Mouse (Mus musculus) liver, embryonic 12.5 days (tissue): ENCODE measurements around the gene Nlrp6. TPM values are rescaled to one million over a fixed set of nuclear protein-coding genes. Genes with fewer than 3 reads are reported as not detected.

Experiments
- ATAC-seq: fragments of 200-750 bp; cut with Nextera tagmentation; 2 replicates; pipeline ENCODE4 v1.8.0; 2017; ENCODE audit warnings: moderate number of reproducible peaks, mild to moderate bottlenecking, moderate library complexity
- H3K27ac ChIP-seq: fragments of 300-500 bp; sonication (generic); 2 replicates; pipeline ENCODE4 v1.5.1; 2016; ENCODE audit warnings: mild to moderate bottlenecking
- H3K27me3 ChIP-seq: fragments of 300-500 bp; sonication (generic); replicated peaks from 2 replicates; pipeline ENCODE4 v1.6.1; 2016; ENCODE audit warnings: mild to moderate bottlenecking, moderate library complexity
- H3K36me3 ChIP-seq: fragments of 300-500 bp; sonication (generic); 2 replicates; pipeline ENCODE4 v1.6.1; 2016; ENCODE audit warnings: mild to moderate bottlenecking, moderate library complexity
- H3K4me1 ChIP-seq: fragments of 300-500 bp; sonication (generic); 2 replicates; pipeline ENCODE4 v1.6.1; 2016
- H3K4me2 ChIP-seq: fragments of 300-500 bp; sonication (generic); 2 replicates; pipeline ENCODE4 v1.6.1; 2016; ENCODE audit warnings: mild to moderate bottlenecking, moderate library complexity
- H3K4me3 ChIP-seq: fragments of 300-500 bp; sonication (generic); 2 replicates; pipeline ENCODE4 v1.5.1; 2016; ENCODE audit warnings: mild to moderate bottlenecking, moderate library complexity
- H3K9ac ChIP-seq: fragments of 300-500 bp; sonication (generic); 2 replicates; pipeline ENCODE4 v1.6.1; 2016; ENCODE audit warnings: mild to moderate bottlenecking, moderate library complexity
- H3K9me3 ChIP-seq: fragments of 300-500 bp; sonication (generic); replicated peaks from 2 replicates; pipeline ENCODE4 v1.6.1; 2016; ENCODE audit warnings: mild to moderate bottlenecking, moderate library complexity
- WGBS: fragments of 180-500 bp; shearing (Covaris S2); methylation state at CpG from one replicate; pipeline ENCODE4 v1.1.7; 2016; ENCODE audit not compliant: insufficient replicate concordance; 5-methylcytosine and 5-hydroxymethylcytosine counted together
- polyA plus RNA-seq: library from polyadenylated mRNA; unstranded; fragments of >200 nt; fragmentation: Nextera tagmentation; extraction: Ambion mirVana; gene quantifications from 2 replicates; pipeline ENCODE4 v1.2.1, GENCODE M21; 2016

The Nlrp6 gene
- polyA plus RNA-seq, 1 experiment from 2014 or later, result 1.4 TPM

GRCm38 (mm10) chr7:140914031-140914690, 6.5 kb upstream of the Nlrp6 start:
- Histone ChIP-seq H3K36me3 (no peaks in the 10 kb centered on the region), H3K4me1 (peaks cover 13% of the 10 kb centered on the region), H3K4me2 (no peak overlapping the region), H3K9me3 (no peaks in the 10 kb centered on the region), H3K4me3 (no peak overlapping the region), H3K27me3 (peaks cover 11% of the 10 kb centered on the region; the same call in 1 of the 2 replicates), H3K27ac (no peak overlapping the region), H3K9ac (no peak overlapping the region)
- WGBS, result 72% methylated on average over 8 of the region's 8 CpGs
- ATAC-seq, result no peak

GRCm38 (mm10) chr7:140919911-140920310, 791 bp upstream of the Nlrp6 start:
- H3K4me1 ChIP-seq, result peaks cover 40% of the 10 kb centered on the region
- no peak for ATAC-seq
- no peak overlapping the region for H3K4me3 ChIP-seq
- peaks cover 65% of the 10 kb centered on the region for H3K27me3 ChIP-seq
- 20% methylated on average over 4 of the region's 4 CpGs for WGBS
- H3K27ac ChIP-seq, result no peak overlapping the region
- no peaks in the 10 kb centered on the region for H3K9me3 ChIP-seq
- no peak overlapping the region for H3K9ac ChIP-seq
- no peak overlapping the region for H3K4me2 ChIP-seq
- no peaks in the 10 kb centered on the region for H3K36me3 ChIP-seq

GRCm38 (mm10) chr7:140921225-140921975, 698 bp downstream of the Nlrp6 start:
- H3K36me3 ChIP-seq, result no peaks in the 10 kb centered on the region
- peak overlapping the region; percentile 63; the same call in 1 of the 2 replicates for H3K4me2 ChIP-seq
- no peaks in the 10 kb centered on the region for H3K9me3 ChIP-seq
- no peak for ATAC-seq
- no peak overlapping the region for H3K4me3 ChIP-seq
- WGBS, result 24% methylated on average over 22 of the region's 22 CpGs
- H3K4me1 ChIP-seq, result peaks cover 40% of the 10 kb centered on the region
- H3K9ac ChIP-seq, result no peak overlapping the region
- H3K27ac ChIP-seq, result no peak overlapping the region
- peaks cover 79% of the 10 kb centered on the region for H3K27me3 ChIP-seq

- H3K27me3 ChIP-seq, result peaks cover 82% of the 10 kb centered on the region
Observed at GRCm38 (mm10) chr7:140922398-140923069, 1.8 kb downstream of the Nlrp6 start.

GRCm38 (mm10) chr7:140923070-140923775, 2.5 kb downstream of the Nlrp6 start:
- Histone ChIP-seq H3K36me3 (no peaks in the 10 kb centered on the region), H3K27ac (no peak overlapping the region), H3K27me3 (peaks cover 79% of the 10 kb centered on the region), H3K4me1 (peaks cover 40% of the 10 kb centered on the region), H3K4me2 (peak overlapping the region; percentile 63), H3K9me3 (no peaks in the 10 kb centered on the region), H3K9ac (no peak overlapping the region), H3K4me3 (peak overlapping the region; percentile 37)
- WGBS, result 25% methylated on average over 30 of the region's 30 CpGs
- no peak for ATAC-seq

More at GRCm38 (mm10) chr7:140922398-140923069, 1.8 kb downstream of the Nlrp6 start:
- no peak overlapping the region for H3K9ac ChIP-seq
- H3K4me1 ChIP-seq, result peaks cover 40% of the 10 kb centered on the region
- H3K27ac ChIP-seq, result no peak overlapping the region
- peak overlapping the region; percentile 37 for H3K4me3 ChIP-seq
- 3% methylated on average over 49 of the region's 49 CpGs for WGBS
- no peak for ATAC-seq
- peak overlapping the region; percentile 63 for H3K4me2 ChIP-seq
- no peaks in the 10 kb centered on the region for H3K36me3 ChIP-seq
- no peaks in the 10 kb centered on the region for H3K9me3 ChIP-seq

GRCm38 (mm10) chr7:140927181-140927580, 6.5 kb downstream of the Nlrp6 start:
- 74% methylated on average over 6 of the region's 6 CpGs for WGBS
- H3K27me3 ChIP-seq, result peaks cover 47% of the 10 kb centered on the region

GRCm38 (mm10) chr7:140938436-140938835, 17.7 kb downstream of the Nlrp6 start:
- ATAC-seq, result no peak
- Histone ChIP-seq H3K4me2 (no peak overlapping the region), H3K4me3 (no peak overlapping the region), H3K27ac (no peak overlapping the region), H3K36me3 (0 out of 2 replicates have a peak, but pooled peaks cover 4% of the 10 kb centered on the region), H3K4me1 (peaks cover 32% of the 10 kb centered on the region), H3K27me3 (peaks cover 32% of the 10 kb centered on the region), H3K9ac (no peak overlapping the region), H3K9me3 (no peaks in the 10 kb centered on the region)
- WGBS, result 30% methylated on average over 3 of the region's 3 CpGs

More at GRCm38 (mm10) chr7:140927181-140927580, 6.5 kb downstream of the Nlrp6 start:
- H3K4me2 ChIP-seq, result no peak overlapping the region
- peaks cover 6% of the 10 kb centered on the region; the same call in 1 of the 2 replicates for H3K36me3 ChIP-seq
- H3K4me3 ChIP-seq, result no peak overlapping the region
- peaks cover 12% of the 10 kb centered on the region for H3K4me1 ChIP-seq
- H3K27ac ChIP-seq, result no peak overlapping the region
- ATAC-seq, result no peak
- H3K9me3 ChIP-seq, result no peaks in the 10 kb centered on the region
- H3K9ac ChIP-seq, result no peak overlapping the region

- no peak overlapping the region for H3K4me3 ChIP-seq
- H3K4me1 ChIP-seq, result peaks cover 34% of the 10 kb centered on the region
- H3K27me3 ChIP-seq, result peaks cover 32% of the 10 kb centered on the region
- ATAC-seq, result no peak
- H3K9me3 ChIP-seq, result no peaks in the 10 kb centered on the region
- H3K27ac ChIP-seq, result no peak overlapping the region
- 35% methylated on average over 2 of the region's 2 CpGs for WGBS
- H3K4me2 ChIP-seq, result no peak overlapping the region
- no peak overlapping the region for H3K9ac ChIP-seq
- 0 out of 2 replicates have a peak, but pooled peaks cover 4% of the 10 kb centered on the region for H3K36me3 ChIP-seq
Observed at GRCm38 (mm10) chr7:140938896-140939295, 18.2 kb downstream of the Nlrp6 start.

- ATAC-seq, result no peak
Observed at GRCm38 (mm10) chr7:140939669-140940171, 19.0 kb downstream of the Nlrp6 start.

GRCm38 (mm10) chr7:140941222-140942051, 20.7 kb downstream of the Nlrp6 start, which contains the start of gene Pgghg:
Gene Pgghg (plus strand): TSS chr7:140941391.
- Histone ChIP-seq H3K36me3 (peaks cover 20% of the 10 kb centered on the region), H3K4me3 (peak within 1 kb of the TSS; percentile 62), H3K27me3 (peaks cover 16% of the 10 kb centered on the region; the same call in 1 of the 2 replicates), H3K27ac (peak within 1 kb of the TSS; percentile 78), H3K4me1 (peaks cover 42% of the 10 kb centered on the region), H3K9ac (peak within 1 kb of the TSS; percentile 70), H3K4me2 (peak within 1 kb of the TSS; percentile 77), H3K9me3 (no peaks in the 10 kb centered on the region)
- 1% methylated on average over 33 of the region's 33 CpGs for WGBS
- peak; percentile 88 for ATAC-seq

More at GRCm38 (mm10) chr7:140939669-140940171, 19.0 kb downstream of the Nlrp6 start:
- Histone ChIP-seq H3K4me2 (no peak overlapping the region), H3K27ac (no peak overlapping the region), H3K4me1 (peaks cover 34% of the 10 kb centered on the region), H3K27me3 (peaks cover 26% of the 10 kb centered on the region), H3K36me3 (0 out of 2 replicates have a peak, but pooled peaks cover 4% of the 10 kb centered on the region), H3K9ac (no peak overlapping the region), H3K4me3 (no peak overlapping the region), H3K9me3 (no peaks in the 10 kb centered on the region)
- 43% methylated on average over 7 of the region's 8 CpGs for WGBS
